Mouse (Mus musculus) gastrocnemius, postnatal 36 days (tissue): ENCODE data around the gene AI661453. TPM values are rescaled to one million over a fixed set of nuclear protein-coding genes. Genes with fewer than 3 reads are reported as not detected.
"Not testable (repeated sequence)": the region's sequence is repeated elsewhere in the genome, so short reads cannot be mapped to it uniquely, and the experiment has no call there.

Source experiments
- DNase-seq, 2 experiments: peaks; one replicate each; pipeline ENCODE4 v3.0.0; 2022
- intact Hi-C: fragments of 180-260 bp; cut with DNase I; formaldehyde crosslinking; loops from one replicate; pipeline ENCODE4 v1.15.1; 2025
- total RNA-seq, 2 experiments: library from RNA; stranded (reverse); gene quantifications; 2 replicates each; pipeline ENCODE4 v1.2.3; 2021

The AI661453 gene
- total RNA-seq, 2 experiments from 2014 or later, result 0.13 to 0.35 TPM

DNA sequence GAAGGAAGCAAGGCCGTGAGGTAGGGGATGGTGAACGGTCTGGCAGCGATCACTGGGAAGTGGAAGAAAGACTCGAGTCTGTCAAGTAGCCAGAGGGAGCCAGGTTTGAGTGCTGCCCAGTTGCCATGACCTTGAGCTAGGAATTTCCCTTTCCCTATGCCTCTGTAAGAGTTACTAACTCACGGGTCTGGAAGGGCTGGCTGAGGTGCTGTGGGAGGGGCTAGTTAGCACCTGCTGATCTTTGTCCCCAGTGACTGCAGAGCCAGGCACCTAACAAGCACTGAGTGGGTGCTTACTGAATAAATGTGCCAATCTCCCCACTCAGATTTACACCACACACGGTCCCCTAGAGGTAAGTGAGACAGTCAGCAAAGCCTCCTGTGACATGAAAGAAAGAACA lies 57.2 kb downstream of the AI661453 start:
- DNase-seq, result no peak
- intact Hi-C loops, result no loop called here

DNA sequence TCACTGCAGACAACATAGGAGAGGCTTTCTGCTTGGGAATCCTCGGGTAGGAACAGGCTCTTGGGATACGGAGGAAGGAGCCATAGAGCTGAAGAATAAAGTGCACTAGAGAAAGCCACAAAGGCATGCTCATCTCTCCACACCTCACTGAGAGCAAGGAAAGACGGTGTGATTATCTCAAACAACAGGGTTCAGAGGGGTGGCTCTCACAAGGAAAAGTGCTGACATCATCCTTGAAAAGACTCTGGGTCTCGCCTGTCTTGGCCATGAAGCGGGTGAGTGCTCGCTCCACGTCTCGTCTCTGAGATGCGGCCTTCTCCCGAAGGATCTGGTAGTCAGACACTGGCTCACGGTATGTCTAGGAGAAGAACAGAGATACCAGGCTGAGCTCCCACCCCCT lies 57.7 kb downstream of the AI661453 start:
- intact Hi-C loops, result no loop called here
- no peak for DNase-seq

DNA sequence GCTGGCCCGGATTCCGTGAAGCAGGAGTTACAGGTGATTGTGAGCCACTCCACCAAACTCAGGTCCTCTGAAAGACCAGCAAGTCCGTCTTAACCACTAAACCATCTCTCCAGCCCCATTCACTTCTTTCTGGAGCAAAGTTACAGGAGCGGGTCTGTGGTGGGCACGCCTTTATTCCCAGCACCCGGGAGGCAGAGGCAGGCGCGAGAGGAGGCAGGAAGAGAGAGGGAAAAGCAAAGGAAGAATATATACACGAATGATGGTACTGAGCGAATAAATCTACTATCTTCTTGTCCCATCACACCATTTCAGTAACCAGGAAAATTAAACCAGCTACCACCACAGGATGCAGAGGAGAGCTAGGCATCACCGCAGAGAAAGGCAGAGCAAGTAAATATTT lies 65.1 kb downstream of the AI661453 start:
- DNase-seq, result no peak
- intact Hi-C loops, result loop anchor here (5.0 kb wide), 1 partner anchor 186 kb away; the partner anchor contains the start of genes Frs3 and Tomm6

DNA sequence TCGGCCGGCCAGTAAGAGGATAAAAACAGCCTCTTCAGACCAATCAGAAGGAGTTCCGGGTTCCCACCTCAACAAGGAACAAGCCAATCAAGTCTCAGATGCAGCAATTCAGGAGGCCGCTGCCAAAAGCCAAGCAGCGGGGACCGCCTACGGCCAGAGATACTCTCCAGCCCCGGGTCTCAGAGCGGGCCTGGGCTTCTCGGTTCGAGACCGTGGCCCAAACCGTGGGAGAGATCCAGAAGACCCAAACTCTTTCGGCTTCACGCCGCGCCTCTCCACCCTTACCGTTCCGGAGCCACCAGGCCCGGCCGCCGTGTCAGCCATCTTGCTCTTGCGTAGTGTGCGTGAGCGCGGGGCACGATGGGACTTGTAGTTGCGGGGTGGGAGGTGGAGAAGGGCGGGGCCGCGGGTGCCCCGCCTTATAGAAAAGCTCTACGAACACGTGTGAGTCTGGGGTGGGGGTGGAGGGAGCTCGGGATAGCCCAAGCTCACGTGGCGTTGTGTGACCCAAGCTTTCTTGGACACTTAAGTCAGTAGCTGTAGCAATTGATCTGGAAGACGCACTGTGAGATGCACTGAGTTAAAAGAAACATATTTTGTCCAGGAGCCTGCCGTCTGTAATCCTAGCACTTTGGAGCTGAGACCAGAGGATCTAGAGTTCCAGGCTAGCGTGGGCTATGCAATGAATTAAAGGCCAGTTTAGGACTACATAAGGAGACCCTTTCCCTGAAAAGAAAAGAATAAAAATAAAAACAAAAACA lies 65.7 kb downstream of the AI661453 start, which contains the start of gene Taf8:
Taf8 (minus strand) TSS at position 347 of the 761 bp plus-strand sequence.
- intact Hi-C loops, result loop anchor here (5.0 kb wide), 1 partner anchor 185 kb away; the partner anchor contains the start of genes Frs3 and Tomm6
- peak; percentile 90 to 95 for DNase-seq

DNA sequence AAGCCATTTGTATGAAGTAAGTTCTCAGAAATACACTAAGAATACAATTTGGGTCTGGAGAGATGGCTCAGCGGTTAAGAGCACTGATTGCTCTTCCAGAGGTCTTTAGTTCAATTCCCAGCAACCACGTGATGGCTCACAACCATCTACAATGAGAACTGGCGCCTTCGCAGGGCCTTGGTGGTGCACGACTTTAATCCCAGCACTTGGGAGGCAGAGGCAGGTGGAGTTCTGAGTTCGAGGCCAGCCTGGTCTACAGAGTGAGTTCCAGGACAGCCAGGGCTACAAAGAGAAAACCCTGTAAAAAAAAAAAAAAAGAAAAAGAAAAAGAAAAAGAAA lies 66.3 kb downstream of the AI661453 start:
- intact Hi-C loops, result loop anchor here (5.0 kb wide), 1 partner anchor 185 kb away; the partner anchor contains the start of genes Frs3 and Tomm6

DNA sequence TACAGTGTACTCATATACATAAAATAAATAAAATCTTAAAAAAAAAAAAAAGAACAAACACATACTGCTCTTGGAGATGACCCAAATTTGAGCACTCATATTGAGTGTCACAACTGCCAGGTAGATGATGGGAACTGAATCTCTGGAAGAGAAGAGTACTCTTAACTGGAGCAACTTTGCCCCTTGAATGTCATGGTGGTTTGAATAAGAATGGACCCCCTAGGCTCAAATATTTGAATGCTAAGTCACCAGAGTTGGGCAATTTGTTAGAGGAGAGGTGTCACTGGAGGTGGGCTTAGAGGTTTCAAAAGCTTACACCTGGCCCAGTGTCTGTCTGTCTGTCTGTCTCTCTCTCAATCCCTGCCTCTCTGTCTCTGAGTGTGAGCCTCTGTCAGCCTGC lies 67.3 kb downstream of the AI661453 start:
- no peak for DNase-seq
- intact Hi-C loops, result loop anchor here (5.0 kb wide), 1 partner anchor 184 kb away; the partner anchor contains the start of genes Frs3 and Tomm6

More for the DNA sequence above, 66.3 kb downstream of the AI661453 start:
- not testable (repeated sequence) for DNase-seq

DNA sequence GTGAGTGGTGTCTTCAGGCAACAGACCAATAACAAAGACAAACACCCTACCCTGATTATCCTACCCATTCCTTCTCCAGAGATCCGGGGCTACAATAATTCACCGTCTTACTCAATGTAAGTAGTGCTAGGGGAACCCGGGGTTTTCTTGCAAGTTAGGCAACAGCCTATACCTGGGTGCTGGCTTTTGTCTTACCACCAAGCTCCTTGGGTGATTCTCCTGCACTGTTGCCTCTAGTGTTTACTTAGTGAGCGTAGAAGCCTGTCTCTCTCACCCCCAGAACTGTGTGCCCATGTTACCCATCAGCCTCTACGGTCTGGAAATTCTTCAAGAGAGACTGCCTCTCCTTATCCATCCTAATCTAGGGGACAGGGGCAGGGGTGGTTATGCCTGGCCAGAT lies 67.8 kb downstream of the AI661453 start:
- intact Hi-C loops, result loop anchor here (5.0 kb wide), 1 partner anchor 183 kb away; the partner anchor contains the start of genes Frs3 and Tomm6
- DNase-seq, result no peak

DNA sequence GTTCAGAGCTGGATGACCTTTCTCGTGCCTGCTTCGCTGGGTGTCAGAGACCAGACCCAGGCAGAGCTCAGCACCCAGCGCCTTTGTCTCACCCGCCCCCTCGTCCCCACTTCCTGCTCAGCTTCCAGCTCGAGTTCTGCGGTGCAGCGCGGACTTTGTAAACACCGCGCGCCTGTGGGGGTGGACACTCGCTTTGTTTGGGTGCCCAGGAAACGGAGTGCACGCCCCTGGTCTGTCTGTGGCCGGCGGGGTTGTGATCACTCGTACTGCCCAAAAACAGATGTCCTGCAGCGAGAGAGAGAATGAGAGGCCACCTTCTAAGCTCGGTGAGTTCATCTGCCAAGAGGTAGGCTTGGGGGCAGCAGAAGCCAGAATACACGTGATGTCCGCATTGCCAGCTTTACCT lies 68.5 kb downstream of the AI661453 start, which contains the start of gene Ccnd3:
Ccnd3 (plus strand) TSS at position 111 of the 406 bp plus-strand sequence.
- peak; percentile 62 to 80 for DNase-seq
- intact Hi-C loops, result loop anchor here (5.0 kb wide), 2 partner anchors 172 to 182 kb away; partner anchors contain the start of genes Frs3 and Tomm6

DNA sequence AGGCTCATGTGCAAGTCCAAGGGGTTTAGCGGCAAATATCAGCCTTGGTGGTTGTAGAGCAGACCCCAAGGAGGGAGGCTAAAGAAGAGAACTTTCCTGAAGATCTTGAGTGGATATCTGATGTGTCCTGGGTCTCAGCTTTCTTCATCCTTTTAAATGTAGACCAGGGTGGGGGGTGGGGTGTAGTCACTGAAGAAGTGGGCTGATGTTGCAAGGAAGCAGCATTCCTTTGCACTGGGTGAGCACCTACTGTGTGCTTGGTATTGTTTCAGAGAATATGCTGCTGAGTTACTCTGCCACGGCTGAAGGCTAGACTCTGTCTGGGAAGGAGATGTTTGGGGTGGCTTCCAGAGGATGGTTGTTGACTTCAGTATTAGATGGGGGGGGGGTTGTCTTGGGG lies 69.2 kb downstream of the AI661453 start:
- no peak for DNase-seq
- intact Hi-C loops, result loop anchor here (5.0 kb wide), 1 partner anchor 172 kb away; no protein-coding TSS in a partner anchor

DNA sequence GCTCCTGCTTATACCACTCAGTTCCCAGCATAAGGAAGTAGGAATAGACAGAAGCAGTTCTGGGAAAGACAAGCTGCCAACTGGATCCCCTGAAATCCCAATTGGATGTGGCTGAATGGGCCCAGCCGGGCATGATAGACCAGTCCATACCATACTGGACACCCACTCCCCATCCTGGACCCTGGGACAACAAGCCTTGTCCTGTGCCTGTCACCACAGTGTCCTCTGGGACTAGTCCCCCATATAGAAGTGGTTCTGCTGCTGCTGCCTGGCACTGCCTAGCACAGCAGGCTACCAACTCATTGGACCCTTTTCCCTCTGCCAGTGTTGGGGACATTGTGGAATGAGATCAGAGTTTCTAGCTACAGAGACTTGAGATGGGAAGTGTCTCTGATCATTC lies 69.6 kb downstream of the AI661453 start:
- DNase-seq, result no peak
- intact Hi-C loops, result loop anchor here (5.0 kb wide), 1 partner anchor 171 kb away; no protein-coding TSS in a partner anchor

DNA sequence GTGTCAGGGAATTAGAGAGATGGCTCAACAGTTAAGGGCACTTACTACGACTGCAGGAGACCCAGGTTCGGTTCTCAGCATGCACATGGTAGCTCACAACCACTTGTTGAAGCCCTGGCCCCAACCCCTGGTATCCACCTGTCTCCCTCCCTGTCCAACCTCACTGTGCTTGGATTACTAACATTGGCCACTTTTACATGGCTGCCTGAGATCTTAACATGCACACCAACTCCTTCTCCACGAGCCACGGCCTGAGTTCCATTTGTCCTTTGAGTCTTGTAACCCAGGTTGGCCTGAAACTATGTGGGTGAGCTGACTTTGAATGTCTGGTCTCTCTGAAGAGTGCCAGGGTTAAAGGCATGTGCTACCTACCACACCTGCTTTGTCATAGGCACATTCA lies 70.3 kb downstream of the AI661453 start:
- intact Hi-C loops, result loop anchor here (5.0 kb wide), 1 partner anchor 171 kb away; no protein-coding TSS in a partner anchor
- no peak for DNase-seq

DNA sequence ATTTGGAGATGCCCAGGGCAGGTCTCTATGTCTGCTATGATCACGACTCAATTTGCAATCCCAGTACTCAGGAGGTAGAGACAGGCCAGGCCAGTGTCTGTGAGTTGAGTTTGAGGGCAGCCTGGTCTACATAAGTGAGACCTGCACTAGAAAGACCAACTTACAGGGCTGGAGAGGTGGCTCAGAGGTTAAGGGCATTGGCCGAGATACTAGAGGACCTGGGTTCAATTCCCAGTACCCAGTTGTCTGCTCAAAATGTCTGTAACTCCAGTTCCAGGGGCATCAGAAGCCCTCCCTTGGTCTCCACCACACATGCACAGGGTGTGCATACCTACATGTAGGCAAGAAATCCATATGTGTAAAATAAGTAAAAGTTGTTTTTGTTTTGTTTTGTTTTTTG lies 71.1 kb downstream of the AI661453 start:
- intact Hi-C loops, result loop anchor here (5.0 kb wide), 1 partner anchor 170 kb away; no protein-coding TSS in a partner anchor
- DNase-seq, result no peak

DNA sequence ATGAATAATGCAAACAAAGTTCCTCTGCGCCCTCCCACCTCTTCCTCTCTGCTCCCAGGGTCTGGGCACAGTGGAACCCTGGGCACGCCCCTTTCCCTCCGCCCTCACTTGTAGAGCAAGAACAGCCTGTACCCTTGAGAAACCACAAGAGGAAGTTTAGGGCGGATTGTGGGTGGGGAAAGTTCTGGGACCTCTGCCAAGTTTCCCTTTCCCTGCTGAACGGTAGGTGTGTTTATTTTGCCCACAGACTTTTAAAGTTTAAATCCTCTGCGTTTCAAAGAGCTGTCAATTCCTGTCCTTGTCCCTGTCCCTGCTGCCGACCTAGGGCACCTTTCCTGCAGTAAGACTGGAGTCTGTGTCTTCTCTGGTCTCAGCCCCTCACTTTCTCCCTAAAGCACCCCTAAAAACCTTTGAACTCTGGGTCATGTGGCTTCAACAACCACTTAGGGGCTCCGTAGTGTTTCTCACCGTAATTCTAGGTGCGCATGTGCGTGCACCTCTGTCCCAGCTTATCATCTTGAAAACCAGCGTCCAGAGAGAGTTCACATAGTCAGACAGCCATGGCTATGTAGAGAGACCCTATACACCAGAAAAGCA lies 71.7 kb downstream of the AI661453 start:
- DNase-seq, result peak; percentile 85 to 94
- intact Hi-C loops, result loop anchor here (5.0 kb wide), 1 partner anchor 169 kb away; no protein-coding TSS in a partner anchor

DNA sequence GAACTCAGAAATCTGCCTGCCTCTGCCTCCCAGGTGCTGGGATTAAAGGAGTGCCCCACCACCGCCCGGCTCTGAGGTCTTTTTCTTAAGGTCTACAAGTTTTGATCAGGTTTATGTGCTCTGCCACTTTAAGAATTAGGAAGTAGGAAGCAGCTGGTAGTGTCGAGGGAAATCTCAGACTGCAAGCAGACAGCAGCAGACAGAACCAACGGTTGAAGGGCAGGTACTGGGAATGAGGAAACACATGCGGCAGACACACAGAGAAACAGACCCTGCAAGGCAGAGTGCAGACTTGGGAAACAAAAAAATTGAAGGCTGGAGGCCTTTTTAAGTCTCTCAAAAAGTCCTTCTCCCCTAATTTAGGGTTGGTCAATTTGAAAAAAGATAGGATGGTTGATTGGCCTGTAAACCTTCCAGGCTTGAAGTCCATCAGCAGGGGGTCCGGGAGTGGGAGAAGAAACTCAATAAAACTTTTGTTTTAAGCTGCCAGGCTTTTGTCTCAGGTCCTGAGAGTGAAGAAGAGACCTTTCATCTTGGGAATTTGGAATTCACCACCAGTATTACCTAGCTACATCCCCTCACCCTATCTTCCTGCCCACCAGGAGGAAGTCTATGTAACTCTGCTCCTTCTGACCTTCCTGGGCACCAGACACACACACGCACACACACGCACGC lies 72.8 kb downstream of the AI661453 start:
- intact Hi-C loops, result loop anchor here (5.0 kb wide), 1 partner anchor 168 kb away; no protein-coding TSS in a partner anchor
- no peak for DNase-seq

DNA sequence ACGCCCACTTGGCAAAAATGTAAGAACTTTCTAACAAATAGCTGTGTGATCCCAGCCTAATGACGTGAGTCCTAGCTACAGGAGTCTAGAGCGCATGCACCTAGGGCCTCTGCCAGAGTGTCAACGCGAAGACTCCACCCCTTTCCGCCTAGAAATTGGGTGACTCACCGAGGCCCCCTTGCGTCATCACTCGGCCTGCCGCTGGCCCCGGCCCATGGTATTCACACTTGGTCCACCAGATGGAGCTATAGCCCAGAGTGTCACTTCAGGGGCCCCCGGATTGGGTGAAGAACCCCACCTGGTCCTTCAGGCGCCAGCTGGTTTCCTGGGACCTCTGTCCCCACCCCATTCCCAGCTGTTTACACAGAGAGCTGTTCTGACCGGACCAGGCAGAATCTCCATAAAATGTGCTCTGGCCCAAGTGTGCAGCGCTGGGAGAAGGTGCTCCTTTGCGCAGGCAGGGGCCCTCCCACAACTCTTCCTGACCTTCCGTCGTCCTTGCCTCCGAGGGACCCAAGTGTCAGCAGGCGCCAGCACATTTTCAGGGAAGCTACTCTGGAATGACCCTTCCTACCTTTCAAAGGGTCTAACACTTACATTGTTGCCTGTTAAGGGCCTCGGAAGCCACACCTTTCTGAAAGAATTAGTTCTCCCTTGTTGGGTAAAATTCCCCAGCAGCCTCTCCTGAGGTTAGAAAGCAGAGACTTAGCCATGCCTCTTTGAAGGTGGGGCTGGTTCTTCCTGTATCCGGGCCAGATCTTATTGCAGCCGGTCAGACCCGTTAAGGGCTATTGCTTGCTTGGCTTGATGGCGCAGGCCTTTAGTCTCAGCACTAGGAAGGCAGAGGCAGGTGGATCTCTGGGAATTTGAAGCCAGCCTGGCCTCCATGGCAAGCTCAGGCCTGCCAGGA lies 75.0 kb downstream of the AI661453 start:
- DNase-seq, result peak; percentile 97 to 98
- intact Hi-C loops, result loop anchor here (5.0 kb wide), 1 partner anchor 86 kb away; no protein-coding TSS in a partner anchor

DNA sequence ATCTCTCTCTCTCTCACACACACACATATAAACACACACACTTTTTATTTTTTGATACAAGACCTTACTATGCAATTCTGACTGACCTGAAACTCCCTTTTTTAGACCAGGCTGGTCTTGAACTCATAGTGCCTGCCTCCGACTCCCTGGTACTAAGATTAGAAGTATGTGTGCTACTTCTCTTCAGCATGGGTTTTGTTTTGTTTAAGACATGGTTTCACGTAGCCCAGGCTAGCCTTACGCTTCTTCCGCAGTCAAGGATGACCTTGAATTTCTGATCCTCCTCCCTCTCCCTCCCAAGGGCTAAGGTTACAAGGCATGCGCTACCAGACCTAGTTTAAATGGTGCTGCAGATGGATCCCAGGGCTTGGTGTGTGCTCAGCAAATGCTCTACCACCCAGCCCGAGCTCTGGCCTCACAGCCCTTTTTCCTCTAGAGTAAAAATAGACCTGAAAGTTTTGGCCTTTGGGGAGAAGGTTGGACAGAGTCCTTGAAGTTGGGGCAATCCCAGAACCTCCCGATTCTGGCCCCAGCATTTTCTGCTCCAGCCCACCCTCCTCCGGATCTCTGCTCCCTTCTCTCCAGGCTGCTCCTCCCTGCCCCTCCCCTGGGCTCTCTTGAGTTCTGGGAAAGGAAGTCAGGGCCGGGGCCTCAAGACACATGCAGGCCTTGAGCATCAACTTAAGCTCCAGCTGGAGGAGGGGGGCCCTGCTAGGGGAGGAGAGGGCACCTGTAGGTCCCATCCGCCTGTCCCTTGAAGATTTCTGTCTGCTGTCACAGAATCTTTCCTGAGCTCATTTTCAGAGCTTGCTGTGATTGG lies 76.8 kb downstream of the AI661453 start:
- DNase-seq, result no peak
- intact Hi-C loops, result loop anchor here (5.0 kb wide), 1 partner anchor 84 kb away; no protein-coding TSS in a partner anchor

DNA sequence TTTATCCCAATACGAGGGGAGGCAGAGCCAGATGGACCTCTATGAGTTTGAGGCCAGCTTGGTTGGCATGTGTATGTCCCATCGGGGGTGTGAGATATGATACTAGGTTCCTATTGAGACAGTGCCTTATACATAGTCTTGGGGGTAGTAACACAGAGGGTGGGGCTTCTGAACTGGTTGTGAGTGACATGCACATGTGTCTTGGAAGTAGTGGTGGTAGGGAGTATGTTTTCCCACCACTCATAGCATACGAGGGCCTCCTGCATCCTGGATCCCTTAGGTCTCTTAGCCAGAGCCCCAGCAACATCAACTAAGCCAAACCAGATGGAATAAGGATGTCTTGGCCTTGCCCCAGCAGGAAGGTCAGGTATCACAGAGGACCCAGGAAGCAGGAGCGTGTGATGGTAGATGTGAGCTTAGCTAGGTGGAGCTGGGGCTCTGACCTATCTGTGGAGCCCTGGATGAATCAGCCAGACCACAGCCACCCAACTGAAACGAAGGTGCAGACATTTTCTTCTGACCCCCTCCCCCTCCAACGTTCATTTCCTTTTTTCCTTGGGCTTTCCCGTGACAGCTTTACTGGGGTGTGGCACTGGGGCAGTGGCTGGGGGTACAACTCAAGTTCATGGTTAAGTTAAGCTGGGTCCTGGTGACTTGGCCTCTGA lies 78.9 kb downstream of the AI661453 start:
- intact Hi-C loops, result no loop called here
- DNase-seq, result no peak

DNA sequence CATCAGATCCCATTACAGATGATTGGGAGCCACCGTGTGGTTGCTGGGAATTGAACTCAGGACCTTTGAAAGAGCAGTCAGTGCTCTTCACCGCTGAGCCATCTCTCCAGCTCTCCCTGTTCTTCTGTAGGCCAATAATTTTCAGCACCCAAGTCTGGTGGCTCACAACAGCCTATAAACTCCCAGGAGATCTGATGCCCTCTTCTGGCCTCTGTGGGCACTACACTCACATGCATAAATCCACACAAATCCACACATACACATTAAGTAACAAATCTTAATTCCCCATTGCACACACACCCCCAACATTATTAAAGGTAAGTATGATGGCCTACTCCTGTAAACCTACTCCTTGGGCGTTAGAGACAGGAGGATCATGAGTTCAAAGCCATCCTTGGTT lies 79.8 kb downstream of the AI661453 start:
- DNase-seq, result no peak
- intact Hi-C loops, result no loop called here
